32 mouse cellular contexts compared by ENCODE assay signal in the genomic region with DNA sequence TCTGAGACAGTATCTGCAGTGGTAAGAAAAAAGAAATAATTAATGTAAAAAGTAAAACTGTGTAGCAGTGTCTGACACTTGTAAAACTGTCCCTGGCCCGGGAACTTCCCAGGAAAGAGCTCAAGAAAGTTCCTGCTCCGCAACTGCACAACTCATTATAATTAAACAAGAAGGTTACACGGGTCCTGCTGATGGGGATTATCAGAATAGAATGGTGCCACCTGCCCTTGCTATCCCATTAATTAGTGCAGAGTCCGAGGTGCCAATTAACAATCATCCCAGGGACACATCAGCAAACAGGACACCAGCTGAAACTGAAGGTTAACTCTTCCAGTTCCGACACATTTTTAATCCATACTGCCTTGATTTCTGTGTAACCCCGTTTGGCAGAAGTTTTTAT.
DNase-seq lines count a peak whose midpoint lies in the region; ATAC-seq lines count a peak whose summit lies in the region.
"Had no signal": no experiment of that assay in that cellular context is flagged by ENCODE, and none has a peak within 500 bp of the region (broad histone marks: within the 10 kb centered on the region; RNA-seq: fewer than 3 reads in every experiment).

No protein-coding gene starts in this region.

- H3K9ac ChIP-seq in hindbrain, embryonic 12.5 days = no peak overlapping the region
- H3K9ac ChIP-seq in hindbrain, embryonic 11.5 days (ENCODE audit: low read depth, low read length) = no peak overlapping the region
- H3K9ac ChIP-seq in forebrain, embryonic 11.5 days (ENCODE audit: low read length) = no peak overlapping the region
- H3K9ac ChIP-seq in forebrain, embryonic 16.5 days (replicated peaks; ENCODE audit: low read depth, low read length) = no peak overlapping the region
- H3K9ac ChIP-seq: embryonic facial prominence, embryonic 12.5 days; heart, embryonic 15.5 days; hindbrain, embryonic 14.5 days; limb, embryonic 15.5 days; liver, embryonic 13.5 days; neural tube, embryonic 12.5 days had no signal

- no peaks in the 10 kb centered on the region for H3K9me3 ChIP-seq in hindbrain, embryonic 12.5 days (replicated peaks)
- H3K9me3 ChIP-seq in hindbrain, embryonic 11.5 days (ENCODE audit: control insufficient read depth, low read length) = no peaks in the 10 kb centered on the region
- no peaks in the 10 kb centered on the region for H3K9me3 ChIP-seq in forebrain, embryonic 11.5 days (ENCODE audit: control insufficient read depth, low read length)
- H3K9me3 ChIP-seq in forebrain, embryonic 16.5 days (ENCODE audit: control insufficient read depth, low read length) = no peaks in the 10 kb centered on the region
- H3K9me3 ChIP-seq: embryonic facial prominence, embryonic 12.5 days; heart, embryonic 10.5 days; heart, embryonic 15.5 days; limb, embryonic 10.5 days; limb, embryonic 15.5 days; liver, embryonic 13.5 days; neural tube, embryonic 12.5 days had no signal

- H3K4me3 ChIP-seq in hindbrain, embryonic 12.5 days = no peak overlapping the region
- H3K4me3 ChIP-seq in hindbrain, embryonic 11.5 days (ENCODE audit: low read depth, low read length) = no peak overlapping the region
- no peak overlapping the region for H3K4me3 ChIP-seq in forebrain, embryonic 11.5 days (ENCODE audit: low read depth, low read length)
- H3K4me3 ChIP-seq in forebrain, embryonic 16.5 days (replicated peaks; ENCODE audit: low read length) = no peak overlapping the region
- H3K4me3 ChIP-seq: embryonic facial prominence, embryonic 12.5 days; heart, embryonic 10.5 days; heart, embryonic 15.5 days; limb, embryonic 10.5 days; limb, embryonic 15.5 days; liver, embryonic 13.5 days; myocyte; neural tube, embryonic 12.5 days had no signal

- no peak overlapping the region for H3K4me2 ChIP-seq in hindbrain, embryonic 12.5 days (replicated peaks)
- H3K4me2 ChIP-seq in hindbrain, embryonic 11.5 days (replicated peaks; ENCODE audit: low read depth, low read length) = no peak overlapping the region
- H3K4me2 ChIP-seq in forebrain, embryonic 11.5 days (ENCODE audit: low read depth, low read length, severe bottlenecking) = no peak overlapping the region
- H3K4me2 ChIP-seq in forebrain, embryonic 16.5 days (ENCODE audit: low read length) = no peak overlapping the region; the same call in 1 of the 2 replicates
- H3K4me2 ChIP-seq: embryonic facial prominence, embryonic 12.5 days; heart, embryonic 15.5 days; hindbrain, embryonic 14.5 days; limb, embryonic 15.5 days; liver, embryonic 13.5 days; neural tube, embryonic 12.5 days had no signal

- H3K36me3 ChIP-seq in hindbrain, embryonic 12.5 days = no peaks in the 10 kb centered on the region
- no peaks in the 10 kb centered on the region for H3K36me3 ChIP-seq in hindbrain, embryonic 11.5 days (ENCODE audit: control insufficient read depth, insufficient read depth, low read length)
- no peaks in the 10 kb centered on the region for H3K36me3 ChIP-seq in forebrain, embryonic 11.5 days (ENCODE audit: control insufficient read depth, insufficient read depth, low read length)
- no peaks in the 10 kb centered on the region for H3K36me3 ChIP-seq in forebrain, embryonic 16.5 days (ENCODE audit: control insufficient read depth, insufficient read depth)
- H3K36me3 ChIP-seq: embryonic facial prominence, embryonic 12.5 days; heart, embryonic 10.5 days; heart, embryonic 15.5 days; limb, embryonic 10.5 days; limb, embryonic 15.5 days; liver, embryonic 13.5 days; neural tube, embryonic 12.5 days had no signal

- no peak for DNase-seq in hindbrain, embryonic 11.5 days (ENCODE audit: low spot score)
- peak; percentile 63 for DNase-seq in forebrain, embryonic 11.5 days (ENCODE audit: low spot score)
- peak; percentile 78 for DNase-seq in retina, embryonic 14.5 days (ENCODE audit: low spot score)
- no peak for DNase-seq in spleen, postnatal 10 days (ENCODE audit: low spot score in 2 of 2)
- no peak for DNase-seq in embryo, embryonic 10 days (ENCODE audit: low spot score)
- no peak for DNase-seq in left cerebral cortex, postnatal 25 days (ENCODE audit: low spot score in 2 of 2)
- DNase-seq: adrenal gland, postnatal 25 days; cerebellum, adult 2 months; cerebellum, postnatal 14 days; gastrocnemius, postnatal 25 days; heart, adult 11 months; heart, postnatal 36 days; kidney, adult 9 months; kidney, postnatal 10 days; layer of hippocampus, postnatal 36 days; liver, embryonic 13.5 days; lung, adult 2 months; lung, postnatal 10 days; thymus, adult 18-20 months; thymus, postnatal 25 days had no signal

- no peak overlapping the region for H3K27ac ChIP-seq in hindbrain, embryonic 12.5 days
- no peak overlapping the region for H3K27ac ChIP-seq in hindbrain, embryonic 11.5 days (ENCODE audit: low read depth, low read length)
- no peak overlapping the region for H3K27ac ChIP-seq in forebrain, embryonic 11.5 days (ENCODE audit: low read depth, low read length)
- no peak overlapping the region for H3K27ac ChIP-seq in forebrain, embryonic 16.5 days (ENCODE audit: low read length)
- H3K27ac ChIP-seq: embryonic facial prominence, embryonic 12.5 days; heart, embryonic 10.5 days; heart, embryonic 15.5 days; hindbrain, embryonic 14.5 days; limb, embryonic 10.5 days; limb, embryonic 15.5 days; liver, embryonic 13.5 days; neural tube, embryonic 12.5 days; stomach, postnatal 0 days had no signal

- 46% methylated on average over 6 of the region's 6 CpGs for WGBS in hindbrain, embryonic 12.5 days
- 48% methylated on average over 6 of the region's 6 CpGs for WGBS in hindbrain, embryonic 11.5 days
- 13% methylated on average over 6 of the region's 6 CpGs for WGBS in forebrain, embryonic 11.5 days
- WGBS in forebrain, embryonic 16.5 days = 4% methylated on average over 6 of the region's 6 CpGs

- peak; percentile 46; the same call in 1 of the 2 replicates for ATAC-seq in hindbrain, embryonic 12.5 days (ENCODE audit: low FRiP score)
- no peak for ATAC-seq in hindbrain, embryonic 11.5 days (ENCODE audit: low FRiP score)
- ATAC-seq in forebrain, embryonic 11.5 days (replicated peaks; ENCODE audit: low FRiP score) = peak; percentile 92
- ATAC-seq in forebrain, embryonic 16.5 days = peak; percentile 47; the same call in 1 of the 2 replicates
- ATAC-seq: intestine, postnatal 0 days had no signal

- H3K27me3 ChIP-seq in hindbrain, embryonic 12.5 days = no peaks in the 10 kb centered on the region
- no peaks in the 10 kb centered on the region for H3K27me3 ChIP-seq in hindbrain, embryonic 11.5 days (ENCODE audit: control insufficient read depth, insufficient read depth, low read length)
- H3K27me3 ChIP-seq in forebrain, embryonic 11.5 days (ENCODE audit: control insufficient read depth, insufficient read depth, low read length) = no peaks in the 10 kb centered on the region
- no peaks in the 10 kb centered on the region for H3K27me3 ChIP-seq in forebrain, embryonic 16.5 days (replicated peaks; ENCODE audit: control insufficient read depth, insufficient read depth, low read length)
- H3K27me3 ChIP-seq: embryonic facial prominence, embryonic 12.5 days; heart, embryonic 15.5 days; limb, embryonic 15.5 days; liver, embryonic 13.5 days; neural tube, embryonic 12.5 days had no signal

- intact Hi-C loops in left cerebral cortex, postnatal 25 days (cut with DNase I) = no loop called here

- peaks cover 5% of the 10 kb centered on the region; the same call in 1 of the 2 replicates for H3K4me1 ChIP-seq in hindbrain, embryonic 12.5 days
- H3K4me1 ChIP-seq in hindbrain, embryonic 11.5 days (replicated peaks; ENCODE audit: control insufficient read depth, insufficient read depth, low read length) = no peaks in the 10 kb centered on the region
- peaks cover 5% of the 10 kb centered on the region; the same call in 1 of the 2 replicates for H3K4me1 ChIP-seq in forebrain, embryonic 11.5 days (replicated peaks; ENCODE audit: control insufficient read depth, insufficient read depth, low read length)
- H3K4me1 ChIP-seq in forebrain, embryonic 16.5 days (replicated peaks; ENCODE audit: control insufficient read depth, insufficient read depth, low read length) = peaks cover 9% of the 10 kb centered on the region
- H3K4me1 ChIP-seq: liver, embryonic 13.5 days; neural tube, embryonic 12.5 days had no signal

Comparison
In these comparisons a context has a peak if more than half of its experiments do, and no peak if none do; other contexts are left out.
1. DNase-seq: peak in forebrain, embryonic 11.5 days (single experiment) and retina, embryonic 14.5 days (single experiment); none in hindbrain, embryonic 11.5 days (single experiment), spleen, postnatal 10 days (0 of 2), embryo, embryonic 10 days (single experiment) and left cerebral cortex, postnatal 25 days (0 of 2).